9 mouse cellular contexts compared by ENCODE assay signal in genomic region chr4:6561604-6562357, GRCm38 (mm10).
A peak's percentile ranks its signal among the peaks of the same experiment; 100 is the strongest.
DNase-seq lines count a peak whose midpoint lies in the region; ATAC-seq and TF ChIP-seq lines count a peak whose summit lies in the region.
"Had no signal": no experiment of that assay in that cellular context is flagged by ENCODE, and none has a peak within 500 bp of the region (broad histone marks: within the 10 kb centered on the region; RNA-seq: fewer than 3 reads in every experiment).

No protein-coding gene starts in this region.

- no peaks in the 10 kb centered on the region for H3K36me3 ChIP-seq in spleen, adult 2 months (ENCODE audit: control insufficient read depth, insufficient read depth, low read length)
- H3K36me3 ChIP-seq in liver, postnatal 0 days (replicated peaks; ENCODE audit: insufficient read depth, low read length) = no peaks in the 10 kb centered on the region
- H3K36me3 ChIP-seq: stomach, embryonic 15.5 days had no signal

- peak; percentile 24 for DNase-seq in adrenal gland, postnatal 25 days
- DNase-seq in adrenal gland, adult 2 months = no peak
- DNase-seq in spleen, adult 2 months (ENCODE audit: low read depth in 1 of 2, low spot score in 2 of 2) = peak in 1 of 2 experiments; percentile 14
- no peak for DNase-seq in spleen, adult 12 weeks (ENCODE audit: low spot score)
- peak; percentile 13 for DNase-seq in fibroblast of lung, adult 2 months (ENCODE audit: low read depth)
- DNase-seq in induced T-regulatory cell, adult 2 months (ENCODE audit: low read depth) = peak; percentile 79
- peak; percentile 31 for DNase-seq in liver, postnatal 0 days
- DNase-seq in retina, postnatal 1 day = peak; percentile 69

- no peak for TF ChIP-seq POLR2A in spleen, adult 2 months (IDR thresholded peaks at IDR 0.05; ENCODE audit: low read depth, low read length)

- H3K27me3 ChIP-seq in spleen, adult 2 months (ENCODE audit: control insufficient read depth, insufficient read depth, low read length) = no peaks in the 10 kb centered on the region
- H3K27me3 ChIP-seq in liver, postnatal 0 days (ENCODE audit: insufficient read depth, low read length) = no peaks in the 10 kb centered on the region
- H3K27me3 ChIP-seq: stomach, embryonic 15.5 days had no signal

- H3K9me3 ChIP-seq in liver, postnatal 0 days (ENCODE audit: low read length) = no peaks in the 10 kb centered on the region
- H3K9me3 ChIP-seq: stomach, embryonic 15.5 days had no signal

- ATAC-seq in liver, postnatal 0 days = no peak

- H3K27ac ChIP-seq in spleen, adult 2 months (ENCODE audit: insufficient read depth, low read length) = no peak overlapping the region
- H3K27ac ChIP-seq in liver, postnatal 0 days (ENCODE audit: low read depth) = no peak overlapping the region
- H3K27ac ChIP-seq: stomach, embryonic 15.5 days had no signal

- TF ChIP-seq EP300 in liver, postnatal 0 days (IDR thresholded peaks at IDR 0.05; ENCODE audit: low read depth) = no peak

- H3K9ac ChIP-seq in liver, postnatal 0 days (replicated peaks) = no peak overlapping the region
- H3K9ac ChIP-seq: stomach, embryonic 15.5 days had no signal

- H3K4me1 ChIP-seq in spleen, adult 2 months (ENCODE audit: control insufficient read depth, insufficient read depth, insufficient read length) = no peaks in the 10 kb centered on the region
- H3K4me1 ChIP-seq in liver, postnatal 0 days (ENCODE audit: insufficient read depth) = no peaks in the 10 kb centered on the region; the same call in 1 of the 2 replicates
- H3K4me1 ChIP-seq: stomach, embryonic 15.5 days had no signal

- WGBS in spleen, adult 2 months = 46% methylated on average over 11 of the region's 11 CpGs
- WGBS in liver, postnatal 0 days (ENCODE audit: insufficient replicate concordance) = 36% methylated on average over 11 of the region's 11 CpGs

- H3K4me2 ChIP-seq in liver, postnatal 0 days (ENCODE audit: low read depth, low read length) = peak overlapping the region; percentile 50
- H3K4me2 ChIP-seq: stomach, embryonic 15.5 days had no signal

- H3K4me3 ChIP-seq in spleen, adult 2 months (ENCODE audit: extremely low read depth, insufficient read depth, insufficient read length) = no peak overlapping the region
- 0 out of 2 replicates have a peak overlapping the region, but pooled peaks have one; percentile 10 for H3K4me3 ChIP-seq in liver, postnatal 0 days (ENCODE audit: low read depth, low read length)
- H3K4me3 ChIP-seq: stomach, embryonic 15.5 days had no signal

- TF ChIP-seq CTCF in spleen, adult 2 months (IDR thresholded peaks at IDR 0.05; ENCODE audit: extremely low read depth, insufficient read depth, insufficient read length, insufficient replicate concordance) = peak; percentile 47; the same call in 1 of the 2 replicates
- TF ChIP-seq CTCF in liver, postnatal 0 days (IDR thresholded peaks at IDR 0.05; ENCODE audit: low read depth) = peak; percentile 85

Comparison
In these comparisons a context has a peak if more than half of its experiments do, and no peak if none do; other contexts are left out.
1. DNase-seq: peak in adrenal gland, postnatal 25 days (single experiment), fibroblast of lung, adult 2 months (single experiment), induced T-regulatory cell, adult 2 months (single experiment), liver, postnatal 0 days (single experiment) and retina, postnatal 1 day (single experiment); none in adrenal gland, adult 2 months (single experiment) and spleen, adult 12 weeks (single experiment).